Mouse (Mus musculus) limb, embryonic 12.5 days (tissue): ENCODE measurements around the gene Slc7a14. TPM values are rescaled to one million over a fixed set of nuclear protein-coding genes. Genes with fewer than 3 reads are reported as not detected.

Source experiments
- ATAC-seq: fragments of 200-750 bp; cut with Nextera tagmentation; 2 replicates; pipeline ENCODE4 v1.8.0; 2017; ENCODE audit warnings: low read depth, moderate TSS enrichment; ENCODE audit not compliant: insufficient number of reproducible peaks, insufficient read depth, low FRiP score, low TSS enrichment
- H3K27ac ChIP-seq: fragments of 300-500 bp; sonication (generic); 2 replicates; pipeline ENCODE4 v1.5.1; 2016; ENCODE audit warnings: mild to moderate bottlenecking, moderate library complexity
- H3K27me3 ChIP-seq: fragments of 300-500 bp; sonication (generic); 2 replicates; pipeline ENCODE4 v1.6.1; 2016; ENCODE audit warnings: mild to moderate bottlenecking, moderate library complexity
- H3K36me3 ChIP-seq: fragments of 300-500 bp; sonication (generic); 2 replicates; pipeline ENCODE4 v1.6.1; 2016; ENCODE audit warnings: mild to moderate bottlenecking, moderate library complexity
- H3K4me1 ChIP-seq: fragments of 300-500 bp; sonication (generic); replicated peaks from 2 replicates; pipeline ENCODE4 v1.6.1; 2016
- H3K4me2 ChIP-seq: fragments of 300-500 bp; sonication (generic); 2 replicates; pipeline ENCODE4 v1.6.1; 2016; ENCODE audit warnings: mild to moderate bottlenecking, moderate library complexity
- H3K4me3 ChIP-seq: fragments of 300-500 bp; sonication (generic); replicated peaks from 2 replicates; pipeline ENCODE4 v1.5.1; 2016; ENCODE audit warnings: mild to moderate bottlenecking
- H3K9ac ChIP-seq: fragments of 300-500 bp; sonication (generic); replicated peaks from 2 replicates; pipeline ENCODE4 v1.6.1; 2016; ENCODE audit warnings: mild to moderate bottlenecking, moderate library complexity
- H3K9me3 ChIP-seq: fragments of 300-500 bp; sonication (generic); 2 replicates; pipeline ENCODE4 v1.6.1; 2016; ENCODE audit warnings: mild to moderate bottlenecking, moderate library complexity
- WGBS: fragments of 180-500 bp; shearing (Covaris S2); methylation state at CpG from one replicate; pipeline ENCODE4 v1.1.7; 2016; 5-methylcytosine and 5-hydroxymethylcytosine counted together
- polyA plus RNA-seq: library from polyadenylated mRNA; unstranded; fragments of >200 nt; fragmentation: Nextera tagmentation; extraction: Ambion mirVana; gene quantifications from 2 replicates; pipeline ENCODE4 v1.2.1, GENCODE M21; 2016

Gene Slc7a14
- polyA plus RNA-seq, 1 experiment from 2014 or later, result 0.08 TPM

- H3K9ac ChIP-seq, result no peak overlapping the region
- peaks cover 14% of the 10 kb centered on the region; the same call in 1 of the 2 replicates for H3K4me1 ChIP-seq
- ATAC-seq, result no peak
- H3K27ac ChIP-seq, result no peak overlapping the region
- no peaks in the 10 kb centered on the region for H3K36me3 ChIP-seq
- H3K4me3 ChIP-seq, result no peak overlapping the region
- no peaks in the 10 kb centered on the region for H3K9me3 ChIP-seq
- 67% methylated on average over 7 of the region's 7 CpGs for WGBS
- H3K27me3 ChIP-seq, result no peaks in the 10 kb centered on the region
- no peak overlapping the region for H3K4me2 ChIP-seq
These were observed 75.8 kb downstream of the Slc7a14 start for GRCm38 (mm10) chr3:31234356-31234755.

- Histone ChIP-seq H3K4me3 (no peak overlapping the region), H3K36me3 (no peaks in the 10 kb centered on the region), H3K9ac (no peak overlapping the region), H3K27ac (no peak overlapping the region), H3K27me3 (no peaks in the 10 kb centered on the region), H3K4me1 (peaks cover 14% of the 10 kb centered on the region; the same call in 1 of the 2 replicates), H3K9me3 (no peaks in the 10 kb centered on the region), H3K4me2 (no peak overlapping the region)
- ATAC-seq, result no peak
- 78% methylated on average over 2 of the region's 2 CpGs for WGBS
These were observed 76.3 kb downstream of the Slc7a14 start for GRCm38 (mm10) chr3:31233746-31234312.

GRCm38 (mm10) chr3:31229281-31229680 is 80.9 kb downstream of the Slc7a14 start:
- H3K9me3 ChIP-seq, result no peaks in the 10 kb centered on the region
- H3K27me3 ChIP-seq, result no peaks in the 10 kb centered on the region
- WGBS, result 86% methylated on average over 5 of the region's 5 CpGs
- H3K27ac ChIP-seq, result no peak overlapping the region
- no peak overlapping the region for H3K4me3 ChIP-seq
- peaks cover 11% of the 10 kb centered on the region; the same call in 1 of the 2 replicates for H3K4me1 ChIP-seq
- H3K9ac ChIP-seq, result no peak overlapping the region
- no peak overlapping the region for H3K4me2 ChIP-seq
- no peaks in the 10 kb centered on the region for H3K36me3 ChIP-seq
- no peak for ATAC-seq

- Histone ChIP-seq H3K4me2 (no peak overlapping the region), H3K9ac (no peak overlapping the region), H3K36me3 (no peaks in the 10 kb centered on the region), H3K27ac (no peak overlapping the region), H3K4me3 (no peak overlapping the region), H3K27me3 (no peaks in the 10 kb centered on the region), H3K9me3 (peaks cover 2% of the 10 kb centered on the region; the same call in 1 of the 2 replicates), H3K4me1 (peaks cover 4% of the 10 kb centered on the region; the same call in 1 of the 2 replicates)
- WGBS, result 73% methylated on average over 2 of the region's 2 CpGs
- no peak for ATAC-seq
These were observed 81.7 kb downstream of the Slc7a14 start for GRCm38 (mm10) chr3:31228487-31228886.

GRCm38 (mm10) chr3:31223551-31223950 is 86.6 kb downstream of the Slc7a14 start:
- no peaks in the 10 kb centered on the region for H3K4me1 ChIP-seq
- H3K27me3 ChIP-seq, result no peaks in the 10 kb centered on the region
- H3K4me3 ChIP-seq, result no peak overlapping the region
- peaks cover 4% of the 10 kb centered on the region; the same call in 1 of the 2 replicates for H3K9me3 ChIP-seq
- no peak for ATAC-seq
- H3K9ac ChIP-seq, result no peak overlapping the region
- 93% methylated on average over 17 of the region's 17 CpGs for WGBS
- H3K4me2 ChIP-seq, result no peak overlapping the region
- H3K36me3 ChIP-seq, result no peaks in the 10 kb centered on the region
- no peak overlapping the region for H3K27ac ChIP-seq

GRCm38 (mm10) chr3:31220040-31220439 is 90.1 kb downstream of the Slc7a14 start:
- no peaks in the 10 kb centered on the region for H3K27me3 ChIP-seq
- H3K9me3 ChIP-seq, result peaks cover 4% of the 10 kb centered on the region; the same call in 1 of the 2 replicates
- H3K9ac ChIP-seq, result no peak overlapping the region
- no peak for ATAC-seq
- H3K4me1 ChIP-seq, result peaks cover 6% of the 10 kb centered on the region
- H3K4me2 ChIP-seq, result no peak overlapping the region
- H3K4me3 ChIP-seq, result no peak overlapping the region
- no peak overlapping the region for H3K27ac ChIP-seq
- 94% methylated on average over 4 of the region's 4 CpGs for WGBS
- no peaks in the 10 kb centered on the region for H3K36me3 ChIP-seq

- Histone ChIP-seq H3K27me3 (no peaks in the 10 kb centered on the region), H3K27ac (no peak overlapping the region), H3K4me3 (no peak overlapping the region), H3K36me3 (no peaks in the 10 kb centered on the region), H3K9ac (no peak overlapping the region), H3K4me2 (no peak overlapping the region), H3K9me3 (peaks cover 4% of the 10 kb centered on the region; the same call in 1 of the 2 replicates), H3K4me1 (peaks cover 6% of the 10 kb centered on the region)
- 79% methylated on average over 7 of the region's 7 CpGs for WGBS
- no peak for ATAC-seq
These were observed 90.7 kb downstream of the Slc7a14 start for GRCm38 (mm10) chr3:31219483-31219882.

- Histone ChIP-seq H3K27me3 (no peaks in the 10 kb centered on the region), H3K4me3 (no peak overlapping the region), H3K4me1 (peaks cover 22% of the 10 kb centered on the region), H3K36me3 (no peaks in the 10 kb centered on the region), H3K9me3 (no peaks in the 10 kb centered on the region), H3K4me2 (no peak overlapping the region), H3K27ac (no peak overlapping the region), H3K9ac (no peak overlapping the region)
- 74% methylated on average over 10 of the region's 10 CpGs for WGBS
- ATAC-seq, result no peak
These were observed 92.7 kb downstream of the Slc7a14 start for GRCm38 (mm10) chr3:31217523-31217922.

GRCm38 (mm10) chr3:31213802-31214201 is 96.4 kb downstream of the Slc7a14 start:
- Histone ChIP-seq H3K4me3 (no peak overlapping the region), H3K27ac (peak overlapping the region; percentile 92), H3K27me3 (no peaks in the 10 kb centered on the region), H3K36me3 (no peaks in the 10 kb centered on the region), H3K9ac (no peak overlapping the region), H3K4me1 (peaks cover 48% of the 10 kb centered on the region), H3K9me3 (no peaks in the 10 kb centered on the region), H3K4me2 (no peak overlapping the region)
- no peak for ATAC-seq
- 25% methylated on average over 3 of the region's 3 CpGs for WGBS

GRCm38 (mm10) chr3:31212205-31213038 is 97.8 kb downstream of the Slc7a14 start:
- H3K4me2 ChIP-seq, result peak overlapping the region; percentile 29
- no peak overlapping the region for H3K9ac ChIP-seq
- H3K9me3 ChIP-seq, result no peaks in the 10 kb centered on the region
- peak; percentile 96 for ATAC-seq
- H3K4me1 ChIP-seq, result peaks cover 58% of the 10 kb centered on the region
- no peaks in the 10 kb centered on the region for H3K27me3 ChIP-seq
- peak overlapping the region; percentile 92 for H3K27ac ChIP-seq
- H3K4me3 ChIP-seq, result no peak overlapping the region
- H3K36me3 ChIP-seq, result no peaks in the 10 kb centered on the region
- 20% methylated on average over 9 of the region's 9 CpGs for WGBS

- H3K27ac ChIP-seq, result peak overlapping the region; percentile 75
- no peaks in the 10 kb centered on the region for H3K9me3 ChIP-seq
- H3K4me1 ChIP-seq, result peaks cover 56% of the 10 kb centered on the region
- H3K36me3 ChIP-seq, result no peaks in the 10 kb centered on the region
- H3K27me3 ChIP-seq, result no peaks in the 10 kb centered on the region
- peak overlapping the region; percentile 43 for H3K4me2 ChIP-seq
- ATAC-seq, result no peak
- H3K9ac ChIP-seq, result peak overlapping the region; percentile 42; the same call in 1 of the 2 replicates
- 8% methylated on average over 19 of the region's 19 CpGs for WGBS
- H3K4me3 ChIP-seq, result no peak overlapping the region
These were observed 101.2 kb downstream of the Slc7a14 start for GRCm38 (mm10) chr3:31209001-31209400.
